Mouse (Mus musculus) liver, adult 2 months (tissue): ENCODE measurements at regions not wholly inside any gene's neighbourhood (a gene's known extent, or its start where the extent isn't known, plus 50 kb on each side); places are given as distances from the start of the nearest gene placed in this dataset.

Source experiments
- CTCF ChIP-seq: fragments of 200-500 bp; IDR thresholded peaks from 2 replicates; pipeline ENCODE4 v1.5.1; 2011; ENCODE audit warnings: low read depth, low read length, control low read depth
- POLR2A ChIP-seq: fragments of 200-500 bp; IDR thresholded peaks from 2 replicates; pipeline ENCODE4 v1.6.1; 2011; ENCODE audit warnings: low read length, control low read depth; ENCODE audit not compliant: insufficient read depth; ENCODE audit errors: extremely low read depth

DNA sequence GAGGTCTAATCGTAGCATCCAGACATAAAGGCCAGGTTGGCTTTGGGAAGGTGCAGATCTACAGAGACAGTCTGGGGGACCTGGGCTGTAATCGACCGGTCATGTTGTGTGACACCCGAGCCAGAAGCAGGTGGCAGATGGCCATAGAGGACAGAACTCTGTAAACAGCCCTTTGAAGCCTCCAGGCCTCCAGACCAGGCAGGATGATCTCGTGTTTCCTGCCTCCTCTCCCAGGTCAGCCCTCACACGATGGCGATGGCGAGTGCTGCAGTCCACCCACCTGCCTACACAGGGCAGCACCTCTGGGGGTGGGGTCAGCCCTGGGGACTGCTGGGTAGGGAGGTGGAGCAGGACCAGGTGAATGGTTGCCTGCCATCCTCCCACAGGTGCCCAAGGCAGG lies 89.8 kb upstream of the Sulf2 start:
- 0 out of 2 replicates have a peak, but pooled peaks have one; percentile 11 for TF ChIP-seq CTCF
- no peak for TF ChIP-seq POLR2A
